Mouse (Mus musculus): ENCODE data around the gene Gm3336. TPM values are rescaled to one million over a fixed set of nuclear protein-coding genes. Genes with fewer than 3 reads are reported as not detected.

Gm3336 gene
- polyA plus RNA-seq, 1 experiment from 2014 or later = not detected

DNA sequence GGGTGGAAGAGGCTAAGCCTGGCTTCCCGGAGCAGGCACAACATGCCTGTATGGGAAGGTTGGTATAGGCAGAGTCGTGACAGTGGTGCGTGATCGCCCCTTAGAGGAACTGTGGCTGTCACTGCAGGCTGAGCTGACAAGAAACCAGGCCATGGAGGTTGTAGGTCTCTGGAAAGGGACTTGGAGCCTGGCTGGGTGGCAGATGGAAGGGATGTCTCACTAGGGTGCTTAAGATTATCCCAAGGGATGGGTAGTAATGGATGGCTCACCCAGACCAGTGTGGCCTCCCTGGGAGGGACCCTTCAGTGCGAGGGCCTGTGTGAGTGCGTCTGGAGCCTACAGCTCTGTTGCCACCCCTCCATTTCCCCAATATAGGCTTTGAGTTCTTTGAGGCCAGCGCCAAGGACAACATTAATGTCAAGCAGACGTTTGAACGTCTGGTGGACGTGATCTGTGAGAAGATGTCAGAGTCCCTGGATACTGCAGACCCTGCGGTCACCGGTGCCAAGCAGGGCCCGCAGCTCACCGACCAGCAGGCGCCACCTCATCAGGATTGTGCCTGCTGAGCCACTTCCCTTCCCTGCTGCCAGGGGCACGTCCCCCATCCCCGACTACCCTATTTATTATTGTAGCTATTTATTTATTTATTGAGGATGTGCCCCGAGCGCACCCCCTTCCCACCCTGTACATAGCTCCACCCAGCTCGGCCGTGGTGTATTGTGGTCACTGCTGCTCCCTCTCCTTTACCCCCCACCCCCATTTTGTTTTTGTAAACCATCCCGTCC is 39.4 kb downstream of the Gm3336 start:
- Histone ChIP-seq H3K9ac (no peak overlapping the region), H3K9me3 (replicated peaks) (no peaks in the 10 kb centered on the region), H3K36me3 (peaks cover 25% of the 10 kb centered on the region), H3K4me1 (peaks cover 56% of the 10 kb centered on the region), H3K27me3 (no peaks in the 10 kb centered on the region), H3K4me3 (replicated peaks) (no peak overlapping the region), H3K4me2 (replicated peaks) (no peak overlapping the region), H3K27ac (replicated peaks) (peak overlapping the region; percentile 4; the same call in 1 of the 2 replicates)
- 67% methylated on average over 22 of the region's 22 CpGs for WGBS
- no peak for ATAC-seq (ENCODE audit: insufficient number of reproducible peaks, low FRiP score, low TSS enrichment, low read depth)

DNA sequence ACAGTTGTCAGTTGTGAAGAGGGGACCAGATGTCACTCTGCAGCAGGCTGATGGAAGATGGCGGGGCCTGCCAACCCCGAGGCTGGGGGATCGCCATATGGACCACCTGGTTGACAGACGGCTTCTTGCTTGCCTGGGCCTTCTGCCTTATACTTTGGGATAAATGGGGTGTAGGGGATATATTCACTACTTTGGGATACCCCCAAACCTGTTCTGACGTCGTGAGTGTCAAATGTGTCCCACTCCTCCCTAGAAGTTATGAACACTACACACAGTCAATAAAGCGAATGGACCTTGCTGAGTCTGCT is 39.9 kb downstream of the Gm3336 start:
- Histone ChIP-seq H3K27ac (replicated peaks) (0 out of 2 replicates have a peak overlapping the region, but pooled peaks have one; percentile 4), H3K27me3 (no peaks in the 10 kb centered on the region), H3K4me2 (replicated peaks) (no peak overlapping the region), H3K4me3 (replicated peaks) (no peak overlapping the region), H3K9ac (no peak overlapping the region), H3K36me3 (peaks cover 25% of the 10 kb centered on the region), H3K4me1 (peaks cover 50% of the 10 kb centered on the region), H3K9me3 (replicated peaks) (no peaks in the 10 kb centered on the region)
- ATAC-seq (ENCODE audit: insufficient number of reproducible peaks, low FRiP score, low TSS enrichment, low read depth) = no peak
- 81% methylated on average over 7 of the region's 7 CpGs for WGBS

DNA sequence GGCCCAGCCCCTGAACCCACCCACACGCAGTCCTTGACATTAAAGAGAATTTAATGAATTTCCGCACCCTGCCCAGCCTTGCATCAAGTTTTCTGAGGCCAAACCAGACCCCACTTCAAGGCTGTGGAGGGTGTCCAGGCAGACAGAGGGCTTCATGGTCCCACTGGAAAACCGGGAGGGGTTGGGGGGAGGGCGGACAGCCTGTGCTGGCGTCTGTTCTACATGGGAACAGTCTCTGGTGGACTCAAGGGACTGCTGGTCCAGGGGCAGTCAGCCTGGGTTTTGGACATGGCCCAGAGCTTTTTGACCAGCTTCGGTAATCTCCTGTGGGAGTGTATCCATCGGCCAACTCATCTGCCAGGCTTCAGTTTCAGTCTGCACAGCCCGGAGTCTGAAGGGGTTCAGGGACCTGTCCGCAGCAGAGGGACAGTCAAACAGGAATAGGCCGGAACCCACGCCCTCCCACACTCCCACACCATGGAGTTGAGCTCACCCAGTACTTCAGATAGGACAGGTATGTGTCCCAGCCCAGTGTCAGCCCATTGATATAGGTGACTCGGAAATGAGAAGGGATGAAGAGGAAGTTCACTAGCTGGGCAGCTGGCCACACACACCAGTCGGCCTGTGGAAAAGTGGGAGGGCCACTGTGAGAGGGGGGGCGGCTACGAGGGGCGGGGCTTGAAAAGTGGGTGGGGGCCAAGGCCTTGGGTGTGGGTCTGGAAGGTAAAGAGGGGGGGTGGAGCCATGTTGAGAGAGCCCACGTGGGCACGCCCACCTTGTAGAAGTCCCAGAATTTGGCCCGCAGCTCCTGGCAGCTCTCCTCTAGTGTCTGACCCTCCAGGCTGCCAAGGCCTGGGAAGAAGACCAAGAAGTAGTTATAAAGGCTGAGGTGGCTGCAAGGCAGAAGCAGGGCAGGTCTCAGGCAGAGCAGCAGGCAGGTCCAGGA is 40.5 kb downstream of the Gm3336 start:
- 65% methylated on average over 19 of the region's 19 CpGs for WGBS

DNA sequence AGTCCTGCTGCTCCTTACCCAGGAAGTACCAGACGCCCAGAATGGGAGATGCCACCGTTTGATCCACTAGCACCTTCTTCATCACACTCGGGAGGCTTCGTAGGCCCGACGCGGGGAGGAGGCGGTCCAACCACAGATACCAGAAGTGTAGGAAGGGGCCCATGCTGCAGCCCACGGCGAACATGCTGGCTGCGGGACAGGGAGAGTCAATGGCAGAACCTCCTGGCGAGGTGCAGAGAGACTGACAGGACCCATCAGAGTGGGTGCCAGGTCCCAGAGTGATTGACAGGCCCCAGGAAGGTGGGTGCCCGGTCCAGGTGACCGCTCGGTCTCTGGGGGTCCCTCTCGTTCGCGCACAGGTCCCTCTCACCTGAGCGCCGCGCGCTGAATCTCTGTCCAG is 42.0 kb downstream of the Gm3336 start:
- H3K27me3 ChIP-seq = no peaks in the 10 kb centered on the region
- H3K4me1 ChIP-seq = peaks cover 39% of the 10 kb centered on the region
- no peaks in the 10 kb centered on the region for H3K9me3 ChIP-seq (replicated peaks)
- H3K9ac ChIP-seq = peak overlapping the region; percentile 60
- WGBS = 1% methylated on average over 22 of the region's 22 CpGs
- H3K27ac ChIP-seq (replicated peaks) = peak overlapping the region; percentile 82
- H3K4me3 ChIP-seq (replicated peaks) = peak overlapping the region; percentile 58
- peak overlapping the region; percentile 95 for H3K4me2 ChIP-seq (replicated peaks)
- peaks cover 31% of the 10 kb centered on the region for H3K36me3 ChIP-seq
- ATAC-seq (ENCODE audit: insufficient number of reproducible peaks, low FRiP score, low TSS enrichment, low read depth) = no peak

More for the DNA sequence above, 40.5 kb downstream of the Gm3336 start:
- peaks cover 30% of the 10 kb centered on the region for H3K36me3 ChIP-seq
- peaks cover 44% of the 10 kb centered on the region for H3K4me1 ChIP-seq
- H3K4me2 ChIP-seq (replicated peaks) = peak overlapping the region; percentile 95; the same call in 1 of the 2 replicates
- no peaks in the 10 kb centered on the region for H3K27me3 ChIP-seq
- ATAC-seq (ENCODE audit: insufficient number of reproducible peaks, low FRiP score, low TSS enrichment, low read depth) = no peak
- no peak overlapping the region for H3K4me3 ChIP-seq (replicated peaks)
- H3K27ac ChIP-seq (replicated peaks) = no peak overlapping the region
- H3K9ac ChIP-seq = 0 out of 2 replicates have a peak overlapping the region, but pooled peaks have one; percentile 4
- H3K9me3 ChIP-seq (replicated peaks) = no peaks in the 10 kb centered on the region

DNA sequence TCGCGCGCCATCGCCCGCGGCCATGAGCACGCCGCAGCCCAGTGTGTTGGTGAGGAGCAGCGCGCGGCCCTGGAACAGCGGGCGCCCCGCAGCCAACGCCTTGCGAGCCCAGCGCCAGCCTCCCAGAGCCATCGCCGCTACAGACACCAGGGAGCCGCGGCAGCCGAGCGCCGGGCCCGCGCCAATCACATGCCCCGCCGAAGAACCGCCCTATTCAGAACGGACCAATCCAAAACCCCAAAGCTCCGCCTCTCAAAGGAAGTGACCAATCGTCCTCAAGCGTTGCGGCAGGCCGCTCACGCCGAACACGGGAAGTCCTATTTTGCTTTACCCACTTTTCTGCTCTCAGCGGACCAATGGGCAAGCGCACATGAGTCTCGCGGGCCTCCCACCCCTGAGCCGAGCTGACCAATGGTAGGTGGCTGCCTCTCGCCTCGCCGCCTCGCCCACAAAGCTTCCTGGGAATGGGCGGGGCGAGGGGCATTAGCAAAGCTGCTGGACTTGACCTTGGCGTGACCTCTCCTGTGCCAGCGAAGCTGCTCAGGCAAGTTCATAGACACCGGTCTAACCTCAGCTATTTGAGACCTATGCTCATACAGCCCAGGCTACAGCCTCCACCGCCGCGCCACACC is 42.5 kb downstream of the Gm3336 start, which contains the start of gene Mpv17l2:
TSS of gene Mpv17l2 (minus strand) at position 172 of the 632 bp plus-strand sequence.
- peak within 1 kb of the TSS; percentile 82 for H3K27ac ChIP-seq (replicated peaks)
- H3K4me3 ChIP-seq (replicated peaks) = peak within 1 kb of the TSS; percentile 58
- no peaks in the 10 kb centered on the region for H3K9me3 ChIP-seq (replicated peaks)
- peak within 1 kb of the TSS; percentile 95 for H3K4me2 ChIP-seq (replicated peaks)
- WGBS = under 1% methylated on average over 55 of the region's 55 CpGs
- peaks cover 30% of the 10 kb centered on the region for H3K36me3 ChIP-seq
- H3K9ac ChIP-seq = peak within 1 kb of the TSS; percentile 60
- H3K4me1 ChIP-seq = peaks cover 39% of the 10 kb centered on the region
- no peaks in the 10 kb centered on the region for H3K27me3 ChIP-seq
- ATAC-seq (ENCODE audit: insufficient number of reproducible peaks, low FRiP score, low TSS enrichment, low read depth) = peak; percentile 96

DNA sequence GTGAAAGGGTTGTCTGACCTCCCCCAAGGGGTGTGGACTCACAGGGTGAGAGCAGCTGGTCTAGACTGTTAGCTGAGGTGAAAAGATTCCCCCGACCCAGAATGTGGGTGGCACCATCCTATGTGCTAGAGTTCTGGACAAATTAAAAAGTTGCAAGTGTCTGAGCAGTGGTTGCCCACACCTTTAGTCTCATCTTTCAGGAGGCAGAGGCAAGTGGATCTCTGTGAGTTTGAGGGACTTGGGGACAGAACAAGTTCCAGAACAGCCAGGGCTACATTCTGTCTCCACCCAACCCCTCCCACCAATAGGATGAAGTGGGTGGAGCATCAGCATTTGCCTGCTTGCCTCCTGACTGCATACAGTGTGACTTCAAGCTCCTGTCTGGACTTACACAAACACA is 43.8 kb downstream of the Gm3336 start:
- Histone ChIP-seq H3K36me3 (peaks cover 18% of the 10 kb centered on the region), H3K9ac (no peak overlapping the region), H3K4me1 (peaks cover 49% of the 10 kb centered on the region), H3K4me2 (replicated peaks) (no peak overlapping the region), H3K4me3 (replicated peaks) (no peak overlapping the region), H3K9me3 (replicated peaks) (no peaks in the 10 kb centered on the region), H3K27ac (replicated peaks) (0 out of 2 replicates have a peak overlapping the region, but pooled peaks have one; percentile 3), H3K27me3 (no peaks in the 10 kb centered on the region)
- ATAC-seq (ENCODE audit: insufficient number of reproducible peaks, low FRiP score, low TSS enrichment, low read depth) = no peak
- 65% methylated on average over 1 of the region's 1 CpGs for WGBS

DNA sequence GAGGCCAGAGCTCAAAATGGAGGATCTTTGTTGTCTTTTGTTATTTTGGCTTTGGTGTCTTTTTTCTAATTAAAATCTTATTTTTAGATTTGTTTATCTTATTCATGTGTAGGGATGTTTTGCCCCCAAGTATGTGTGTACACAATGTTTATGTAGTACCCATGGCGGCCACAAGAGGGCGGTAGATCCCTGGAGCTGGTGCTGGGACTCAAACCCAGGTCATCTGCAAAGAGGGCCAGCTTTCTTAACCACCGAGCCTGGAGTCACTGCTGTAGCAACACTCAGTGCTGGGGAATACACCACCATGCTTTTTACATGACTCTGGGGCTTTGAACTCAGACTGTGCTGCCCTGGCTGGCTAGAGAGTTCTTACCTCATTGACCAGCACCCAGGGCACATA is 45.0 kb downstream of the Gm3336 start:
- H3K36me3 ChIP-seq = peaks cover 15% of the 10 kb centered on the region
- H3K27me3 ChIP-seq = no peaks in the 10 kb centered on the region
- H3K4me2 ChIP-seq (replicated peaks) = no peak overlapping the region
- no peaks in the 10 kb centered on the region for H3K9me3 ChIP-seq (replicated peaks)
- WGBS = 5% methylated on average over 3 of the region's 3 CpGs
- ATAC-seq (ENCODE audit: insufficient number of reproducible peaks, low FRiP score, low TSS enrichment, low read depth) = no peak
- H3K4me1 ChIP-seq = peaks cover 51% of the 10 kb centered on the region
- H3K4me3 ChIP-seq (replicated peaks) = no peak overlapping the region
- H3K9ac ChIP-seq = no peak overlapping the region
- no peak overlapping the region for H3K27ac ChIP-seq (replicated peaks)

DNA sequence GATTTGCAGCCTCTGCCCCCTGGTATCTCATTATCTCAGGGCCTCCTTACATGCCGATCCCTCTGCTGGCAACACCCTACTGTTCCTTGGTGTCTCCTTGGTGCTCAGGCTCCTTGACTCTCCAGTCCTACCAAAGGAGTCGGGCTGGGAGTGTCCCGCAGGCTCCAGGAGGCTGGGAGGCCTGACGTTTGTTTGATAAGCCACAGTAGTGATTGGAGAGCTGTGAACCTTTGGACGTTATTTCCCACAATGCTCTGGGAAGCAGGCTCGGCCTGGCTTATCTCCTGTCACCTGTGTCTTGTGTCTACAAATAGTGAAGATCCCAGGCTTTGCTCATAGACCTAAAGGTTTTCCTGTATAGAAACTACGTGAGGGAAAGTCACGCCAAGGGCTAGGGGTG is 45.7 kb downstream of the Gm3336 start:
- Histone ChIP-seq H3K27ac (replicated peaks) (no peak overlapping the region; the same call in 1 of the 2 replicates), H3K9me3 (replicated peaks) (no peaks in the 10 kb centered on the region), H3K27me3 (no peaks in the 10 kb centered on the region), H3K36me3 (peaks cover 22% of the 10 kb centered on the region), H3K4me1 (peaks cover 45% of the 10 kb centered on the region), H3K4me3 (replicated peaks) (no peak overlapping the region), H3K4me2 (replicated peaks) (no peak overlapping the region), H3K9ac (no peak overlapping the region)
- 78% methylated on average over 8 of the region's 8 CpGs for WGBS
- no peak for ATAC-seq (ENCODE audit: insufficient number of reproducible peaks, low FRiP score, low TSS enrichment, low read depth)

DNA sequence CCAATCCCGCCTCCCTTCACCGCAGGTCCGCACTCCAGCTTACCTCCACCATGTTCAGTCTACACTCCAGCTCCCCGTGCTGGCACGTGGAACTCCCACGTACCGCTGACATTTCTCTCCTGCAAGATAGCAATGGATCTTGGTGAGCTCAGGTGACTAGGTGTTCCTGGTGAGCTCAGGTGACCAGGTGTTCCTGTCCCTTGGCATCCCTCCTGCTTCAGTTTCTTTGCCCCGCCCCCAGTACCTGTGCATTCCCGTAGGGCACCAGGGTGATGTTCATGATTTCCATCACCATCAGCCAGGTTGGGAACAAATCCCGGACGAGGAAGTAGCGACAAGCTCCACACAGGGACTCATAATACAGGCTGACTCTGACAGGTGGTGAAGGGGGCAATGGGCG is 46.3 kb downstream of the Gm3336 start:
- Histone ChIP-seq H3K27ac (replicated peaks) (no peak overlapping the region; the same call in 1 of the 2 replicates), H3K9me3 (replicated peaks) (no peaks in the 10 kb centered on the region), H3K4me2 (replicated peaks) (no peak overlapping the region), H3K9ac (no peak overlapping the region), H3K4me1 (peaks cover 41% of the 10 kb centered on the region), H3K36me3 (peaks cover 24% of the 10 kb centered on the region), H3K4me3 (replicated peaks) (no peak overlapping the region), H3K27me3 (no peaks in the 10 kb centered on the region)
- no peak for ATAC-seq (ENCODE audit: insufficient number of reproducible peaks, low FRiP score, low TSS enrichment, low read depth)
- 87% methylated on average over 13 of the region's 13 CpGs for WGBS

DNA sequence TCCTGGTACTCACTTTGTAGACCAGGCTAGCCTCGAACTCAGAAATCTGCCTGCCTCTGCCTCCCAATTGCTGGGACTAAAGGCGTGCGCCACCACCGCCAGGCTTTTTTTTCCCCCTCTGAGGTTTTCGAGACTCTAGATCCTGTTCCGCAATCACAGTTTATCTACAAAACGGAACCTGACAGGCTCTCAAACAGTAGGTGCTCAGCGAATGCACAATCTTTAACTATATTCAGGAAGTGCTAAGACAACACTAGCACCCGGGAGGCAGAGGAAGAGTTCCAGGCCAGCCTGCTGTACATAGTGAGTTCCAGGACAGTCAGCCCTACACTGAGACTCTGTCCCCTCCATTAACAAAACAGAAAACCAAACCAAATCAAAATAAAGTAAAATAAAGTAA is 47.0 kb downstream of the Gm3336 start:
- Histone ChIP-seq H3K9ac (no peak overlapping the region), H3K27me3 (no peaks in the 10 kb centered on the region), H3K9me3 (replicated peaks) (no peaks in the 10 kb centered on the region), H3K4me3 (replicated peaks) (peak overlapping the region; percentile 48), H3K36me3 (peaks cover 24% of the 10 kb centered on the region), H3K27ac (replicated peaks) (no peak overlapping the region), H3K4me2 (replicated peaks) (peak overlapping the region; percentile 91), H3K4me1 (peaks cover 37% of the 10 kb centered on the region)
- ATAC-seq (ENCODE audit: insufficient number of reproducible peaks, low FRiP score, low TSS enrichment, low read depth) = no peak
- 74% methylated on average over 9 of the region's 9 CpGs for WGBS
